Mouse (Mus musculus) kidney, embryonic 15.5 days (tissue): ENCODE results near the gene Kif23. TPM values are rescaled to one million over a fixed set of nuclear protein-coding genes. Genes with fewer than 3 reads are reported as not detected.

Experiments used
- ATAC-seq: fragments of 200-750 bp; cut with Nextera tagmentation; replicated peaks from 2 replicates; pipeline ENCODE4 v1.8.0; 2017; ENCODE audit warnings: moderate TSS enrichment; ENCODE audit not compliant: low FRiP score
- H3K27ac ChIP-seq: fragments of 300-500 bp; sonication (generic); 2 replicates; pipeline ENCODE4 v1.5.1; 2015; ENCODE audit warnings: mild to moderate bottlenecking, inconsistent platforms
- H3K27me3 ChIP-seq: fragments of 300-500 bp; sonication (generic); 2 replicates; pipeline ENCODE4 v1.6.1; 2015; ENCODE audit warnings: inconsistent platforms
- H3K36me3 ChIP-seq: fragments of 300-500 bp; sonication (generic); 2 replicates; pipeline ENCODE4 v1.6.1; 2015; ENCODE audit warnings: inconsistent platforms
- H3K4me1 ChIP-seq: fragments of 300-500 bp; sonication (generic); 2 replicates; pipeline ENCODE4 v1.6.1; 2015; ENCODE audit warnings: inconsistent platforms
- H3K4me2 ChIP-seq: fragments of 300-500 bp; sonication (generic); 2 replicates; pipeline ENCODE4 v1.6.1; 2015; ENCODE audit warnings: moderate library complexity, mild to moderate bottlenecking, inconsistent platforms
- H3K4me3 ChIP-seq: fragments of 300-500 bp; sonication (generic); replicated peaks from 2 replicates; pipeline ENCODE4 v1.5.1; 2015; ENCODE audit warnings: mild to moderate bottlenecking, inconsistent platforms
- H3K9ac ChIP-seq: fragments of 300-500 bp; sonication (generic); 2 replicates; pipeline ENCODE4 v1.6.1; 2015; ENCODE audit warnings: mild to moderate bottlenecking, inconsistent platforms
- H3K9me3 ChIP-seq: fragments of 300-500 bp; sonication (generic); replicated peaks from 2 replicates; pipeline ENCODE4 v1.6.1; 2016; ENCODE audit warnings: inconsistent platforms
- WGBS: fragments of 180-500 bp; shearing (Covaris S2); methylation state at CpG from one replicate; pipeline ENCODE4 v1.1.7; 2015; ENCODE audit warnings: mixed read lengths; 5-methylcytosine and 5-hydroxymethylcytosine counted together
- polyA plus RNA-seq: library from polyadenylated mRNA; unstranded; fragments of >200 nt; fragmentation: Nextera tagmentation; extraction: Ambion mirVana; gene quantifications from 2 replicates; pipeline ENCODE4 v1.2.1, GENCODE M21; 2015

Kif23 gene
- polyA plus RNA-seq, 1 experiment from 2014 or later = 123 TPM

DNA sequence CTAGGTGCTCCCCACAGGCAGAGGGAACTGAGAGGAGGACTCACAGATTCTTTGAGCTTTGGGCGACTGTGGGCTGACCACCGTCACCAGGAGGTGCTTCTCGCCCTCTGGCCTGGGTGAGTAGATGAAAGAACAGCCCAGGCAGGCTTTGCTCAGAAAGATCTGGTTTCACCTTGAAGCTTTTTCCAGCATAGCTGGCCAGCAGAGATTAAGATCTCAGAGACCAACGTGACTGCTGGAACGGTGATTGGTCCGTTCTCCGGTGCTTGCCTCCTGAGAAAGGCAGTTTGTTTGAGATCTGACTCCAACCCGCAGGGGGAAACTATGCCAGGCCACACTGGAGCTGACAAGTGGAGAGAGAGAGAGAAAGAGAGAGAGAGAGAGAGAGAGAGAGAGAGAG, 51.6 kb downstream of the Kif23 start:
- Histone ChIP-seq H3K4me1 (peaks cover 19% of the 10 kb centered on the region; the same call in 1 of the 2 replicates), H3K4me2 (no peak overlapping the region), H3K27ac (peak overlapping the region; percentile 84), H3K4me3 (no peak overlapping the region), H3K27me3 (peaks cover 24% of the 10 kb centered on the region), H3K36me3 (no peaks in the 10 kb centered on the region), H3K9me3 (no peaks in the 10 kb centered on the region), H3K9ac (no peak overlapping the region)
- 48% methylated on average over 8 of the region's 8 CpGs for WGBS
- peak; percentile 57; the same call in 1 of the 2 replicates for ATAC-seq

DNA sequence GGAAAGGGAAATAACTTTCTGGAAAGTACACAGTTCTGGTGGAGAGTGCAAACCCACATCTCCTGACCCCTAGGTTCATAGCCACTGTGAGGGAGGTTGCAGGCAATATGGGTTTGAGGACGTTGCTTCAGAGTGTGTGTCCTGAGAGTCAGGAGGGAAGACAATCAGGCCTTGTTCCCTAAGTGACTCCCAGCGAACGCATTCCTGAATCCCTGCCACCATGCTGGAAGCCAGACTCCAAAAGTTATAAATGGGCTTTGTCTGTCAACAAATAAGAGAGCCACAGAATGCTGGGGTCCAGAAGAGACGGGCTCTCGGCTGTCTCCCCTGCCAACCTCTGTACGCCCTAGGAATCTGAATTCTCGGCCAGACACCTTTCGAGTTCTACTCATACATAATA, 56.7 kb downstream of the Kif23 start:
- Histone ChIP-seq H3K27me3 (0 out of 2 replicates have a peak, but pooled peaks cover 6% of the 10 kb centered on the region), H3K36me3 (no peaks in the 10 kb centered on the region), H3K4me3 (no peak overlapping the region), H3K9ac (no peak overlapping the region), H3K4me2 (no peak overlapping the region), H3K4me1 (0 out of 2 replicates have a peak, but pooled peaks cover 10% of the 10 kb centered on the region), H3K27ac (no peak overlapping the region), H3K9me3 (no peaks in the 10 kb centered on the region)
- ATAC-seq = no peak
- 63% methylated on average over 8 of the region's 8 CpGs for WGBS

DNA sequence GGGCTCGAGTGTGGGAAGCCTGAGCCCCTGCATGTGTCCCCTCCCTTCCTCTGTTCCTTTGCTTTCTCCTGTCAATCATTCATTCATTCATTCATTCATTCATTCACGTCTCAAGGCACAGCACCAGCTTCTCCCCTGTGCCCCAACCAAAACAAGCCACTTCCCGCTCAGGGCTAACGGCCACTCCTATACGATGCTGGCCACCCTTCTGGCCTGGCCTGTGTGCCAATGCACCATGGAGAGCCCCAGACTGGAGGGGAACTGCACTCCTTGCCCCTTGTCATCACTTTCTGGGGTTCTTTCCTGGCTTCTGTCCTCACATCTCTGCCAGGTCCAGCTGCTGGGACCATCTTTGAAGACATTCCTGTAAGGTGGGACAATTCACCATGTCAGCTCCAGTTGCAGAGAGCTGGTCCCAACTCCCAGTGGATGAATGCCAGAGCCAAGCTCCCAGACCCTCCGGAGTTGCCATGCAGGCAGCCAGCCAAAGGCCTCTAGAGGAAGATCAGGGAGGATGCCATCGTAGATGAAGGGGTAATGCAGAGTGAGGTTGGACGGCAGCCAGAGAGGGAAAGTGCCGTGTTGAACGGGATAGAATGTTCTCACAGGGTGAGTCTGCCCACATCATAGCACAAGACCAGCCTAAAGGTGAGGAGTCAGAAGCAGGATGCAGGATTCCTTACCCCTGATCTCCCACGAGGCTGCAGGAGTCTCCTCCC, 58.8 kb downstream of the Kif23 start:
- no peak overlapping the region for H3K4me3 ChIP-seq
- 0 out of 2 replicates have a peak, but pooled peaks cover 6% of the 10 kb centered on the region for H3K4me1 ChIP-seq
- WGBS = 67% methylated on average over 11 of the region's 11 CpGs
- ATAC-seq = no peak
- H3K9me3 ChIP-seq = no peaks in the 10 kb centered on the region
- H3K27ac ChIP-seq = no peak overlapping the region
- no peak overlapping the region for H3K4me2 ChIP-seq
- H3K27me3 ChIP-seq = no peaks in the 10 kb centered on the region
- H3K9ac ChIP-seq = no peak overlapping the region
- H3K36me3 ChIP-seq = no peaks in the 10 kb centered on the region

DNA sequence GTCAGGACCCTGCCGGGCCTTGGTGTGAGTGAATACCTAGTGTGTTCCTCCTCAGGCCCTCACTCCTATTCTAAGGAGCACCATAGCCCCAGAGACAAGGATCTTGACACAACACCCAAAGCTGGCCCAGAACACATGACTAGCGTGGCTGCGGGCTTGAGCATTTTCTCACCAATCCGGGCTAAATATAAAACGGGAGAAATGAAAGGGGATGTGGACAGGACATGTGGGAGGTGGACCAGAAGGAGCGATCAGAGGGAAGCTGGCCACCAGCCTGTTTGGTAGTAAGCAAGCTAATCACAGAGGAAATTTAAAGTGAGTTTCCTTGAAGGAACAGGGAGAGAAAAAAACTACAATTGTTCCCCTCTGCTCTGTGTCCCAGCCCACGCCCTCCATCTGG, 60.6 kb downstream of the Kif23 start:
- H3K4me1 ChIP-seq = 0 out of 2 replicates have a peak, but pooled peaks cover 6% of the 10 kb centered on the region
- no peak overlapping the region for H3K27ac ChIP-seq
- 74% methylated on average over 7 of the region's 7 CpGs for WGBS
- H3K9me3 ChIP-seq = no peaks in the 10 kb centered on the region
- no peak overlapping the region for H3K9ac ChIP-seq
- no peaks in the 10 kb centered on the region for H3K36me3 ChIP-seq
- no peak overlapping the region for H3K4me3 ChIP-seq
- H3K4me2 ChIP-seq = no peak overlapping the region
- no peak for ATAC-seq
- H3K27me3 ChIP-seq = no peaks in the 10 kb centered on the region

DNA sequence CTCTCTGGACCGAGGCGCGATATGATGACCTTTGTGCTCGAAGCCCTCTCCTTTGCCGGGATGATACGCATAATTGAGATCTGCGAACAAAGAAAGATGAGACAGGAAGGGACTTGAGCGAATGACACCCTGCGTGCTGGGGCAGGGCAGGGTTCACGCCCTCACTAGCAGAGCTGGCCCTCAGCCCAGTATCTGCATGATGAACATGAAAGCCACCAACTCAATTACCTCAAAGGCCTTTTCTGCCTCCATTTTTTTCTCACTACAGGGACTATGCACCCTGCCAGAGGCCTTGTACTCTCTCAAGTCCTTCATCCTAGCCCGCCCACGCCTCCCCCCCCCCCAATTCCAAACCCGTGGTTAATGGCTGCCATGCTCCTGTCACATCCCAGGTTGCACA, 61.6 kb downstream of the Kif23 start:
- WGBS = 65% methylated on average over 13 of the region's 13 CpGs
- ATAC-seq = no peak
- H3K4me2 ChIP-seq = no peak overlapping the region

DNA sequence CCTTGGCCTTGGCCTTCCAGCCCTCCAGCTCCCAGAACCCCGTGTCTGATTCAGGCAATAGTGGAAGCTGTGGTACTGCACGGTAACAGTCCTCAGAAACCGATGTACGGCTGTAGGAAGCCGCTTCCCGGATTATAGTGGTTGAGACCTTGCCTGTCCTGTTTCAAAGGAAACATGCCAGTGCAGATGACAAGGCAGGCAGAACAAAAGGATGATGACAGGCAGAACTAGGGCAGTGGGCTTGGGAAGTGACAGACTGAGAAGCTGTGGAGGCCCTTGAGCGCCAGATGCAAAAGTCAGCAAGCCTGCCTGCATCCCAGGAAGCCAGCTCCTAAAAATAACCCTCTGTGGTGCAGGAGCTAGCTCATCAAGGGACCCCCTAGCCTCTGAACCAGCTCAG, 62.2 kb downstream of the Kif23 start:
- ATAC-seq = no peak
- Histone ChIP-seq H3K36me3 (no peaks in the 10 kb centered on the region), H3K4me1 (0 out of 2 replicates have a peak, but pooled peaks cover 3% of the 10 kb centered on the region), H3K9me3 (no peaks in the 10 kb centered on the region), H3K27me3 (no peaks in the 10 kb centered on the region), H3K27ac (no peak overlapping the region), H3K4me2 (no peak overlapping the region), H3K9ac (no peak overlapping the region), H3K4me3 (no peak overlapping the region)
- 89% methylated on average over 7 of the region's 7 CpGs for WGBS

More for the DNA sequence above, 61.6 kb downstream of the Kif23 start:
- Histone ChIP-seq H3K9me3 (no peaks in the 10 kb centered on the region), H3K27me3 (no peaks in the 10 kb centered on the region), H3K27ac (no peak overlapping the region), H3K36me3 (no peaks in the 10 kb centered on the region), H3K9ac (no peak overlapping the region), H3K4me1 (0 out of 2 replicates have a peak, but pooled peaks cover 6% of the 10 kb centered on the region), H3K4me3 (no peak overlapping the region)

DNA sequence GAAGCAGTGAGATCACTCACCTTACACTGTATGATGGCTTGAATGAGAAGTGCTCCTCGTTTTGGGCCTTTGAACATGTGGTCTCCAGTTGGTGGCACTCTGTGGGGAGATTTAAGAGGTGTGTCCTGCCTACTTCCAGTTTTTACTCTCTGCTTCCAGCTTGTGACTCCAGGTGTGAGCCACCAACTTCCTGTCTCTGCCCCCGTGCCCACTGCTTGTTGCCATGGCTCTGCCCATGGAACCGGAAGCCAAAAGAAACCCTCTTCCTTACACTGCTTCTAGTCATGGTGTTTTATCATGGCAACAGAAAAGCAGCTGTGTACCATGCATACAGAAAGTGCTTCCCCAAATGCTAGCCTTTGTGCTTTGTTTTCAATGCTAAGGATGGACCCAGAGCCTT, 64.4 kb downstream of the Kif23 start:
- Histone ChIP-seq H3K4me3 (no peak overlapping the region), H3K4me2 (no peak overlapping the region), H3K9me3 (no peaks in the 10 kb centered on the region), H3K9ac (no peak overlapping the region), H3K36me3 (no peaks in the 10 kb centered on the region), H3K27me3 (peaks cover 11% of the 10 kb centered on the region), H3K27ac (no peak overlapping the region), H3K4me1 (peaks cover 19% of the 10 kb centered on the region)
- 64% methylated on average over 3 of the region's 3 CpGs for WGBS
- ATAC-seq = no peak

DNA sequence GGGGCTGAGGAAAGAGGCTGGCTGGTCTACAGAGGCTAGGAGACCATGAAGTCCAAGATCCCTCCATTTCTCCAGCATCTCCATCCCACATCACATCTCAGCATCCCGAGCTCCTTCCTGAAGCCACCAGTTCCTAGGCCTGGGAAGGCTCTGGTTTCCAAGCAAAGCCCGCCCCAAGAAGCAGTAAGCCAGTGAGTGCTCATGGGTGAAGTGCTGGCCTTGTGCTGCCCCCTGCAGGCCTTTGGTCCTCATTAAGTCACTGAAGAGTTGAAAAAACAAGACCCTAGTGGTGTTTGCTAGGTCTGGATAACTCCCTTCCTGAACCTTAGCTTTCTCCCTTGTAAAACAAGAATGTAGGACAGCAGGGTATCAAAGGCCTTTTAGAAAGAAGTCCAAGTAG, 67.7 kb downstream of the Kif23 start:
- no peaks in the 10 kb centered on the region for H3K9me3 ChIP-seq
- peaks cover 26% of the 10 kb centered on the region for H3K4me1 ChIP-seq
- no peak overlapping the region for H3K27ac ChIP-seq
- peak; percentile 56; the same call in 1 of the 2 replicates for ATAC-seq
- no peak overlapping the region for H3K4me2 ChIP-seq
- no peaks in the 10 kb centered on the region for H3K36me3 ChIP-seq
- peaks cover 31% of the 10 kb centered on the region for H3K27me3 ChIP-seq
- WGBS = 34% methylated on average over 2 of the region's 2 CpGs
- H3K4me3 ChIP-seq = no peak overlapping the region
- no peak overlapping the region for H3K9ac ChIP-seq

DNA sequence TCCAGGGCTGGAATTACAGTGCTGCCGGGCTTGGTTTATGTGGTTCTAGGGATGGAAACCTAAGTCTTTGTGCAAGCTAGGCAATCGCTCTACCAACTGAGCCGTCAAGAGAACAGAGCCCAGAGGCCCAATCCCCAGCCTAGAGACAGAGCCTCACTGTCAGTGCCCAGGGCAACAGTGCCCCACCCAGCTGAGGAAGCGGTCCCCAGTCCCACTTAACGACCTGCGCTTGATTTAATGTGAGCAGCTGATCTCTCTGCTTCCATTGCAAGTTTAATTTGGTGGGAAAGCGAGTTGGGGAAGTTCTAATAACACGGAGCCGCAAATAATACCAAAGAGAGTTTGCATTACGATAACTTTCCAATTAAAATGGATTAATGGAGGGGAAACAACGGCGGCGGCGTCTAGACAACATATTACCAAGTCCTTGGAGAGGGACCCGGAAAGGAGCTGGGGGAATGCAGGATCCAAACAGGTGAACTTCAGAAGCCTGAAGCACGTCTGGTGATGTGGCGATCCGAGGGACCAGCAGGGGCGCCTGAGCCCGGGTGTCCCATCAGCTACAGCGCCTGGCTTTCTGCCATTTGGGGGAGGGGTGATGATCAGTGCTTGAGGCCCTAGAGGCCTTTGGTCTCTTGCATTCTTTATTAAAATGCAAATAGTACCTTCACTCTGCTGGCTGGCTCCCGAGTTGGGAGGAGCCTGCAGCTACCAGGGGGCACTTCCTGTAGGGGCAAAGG, 69.0 kb downstream of the Kif23 start:
- 9% methylated on average over 22 of the region's 22 CpGs for WGBS
- Histone ChIP-seq H3K36me3 (no peaks in the 10 kb centered on the region), H3K9ac (no peak overlapping the region), H3K9me3 (no peaks in the 10 kb centered on the region), H3K4me1 (peaks cover 38% of the 10 kb centered on the region), H3K27ac (no peak overlapping the region), H3K4me3 (no peak overlapping the region), H3K4me2 (peak overlapping the region; percentile 10; the same call in 1 of the 2 replicates), H3K27me3 (peaks cover 31% of the 10 kb centered on the region)
- no peak for ATAC-seq

DNA sequence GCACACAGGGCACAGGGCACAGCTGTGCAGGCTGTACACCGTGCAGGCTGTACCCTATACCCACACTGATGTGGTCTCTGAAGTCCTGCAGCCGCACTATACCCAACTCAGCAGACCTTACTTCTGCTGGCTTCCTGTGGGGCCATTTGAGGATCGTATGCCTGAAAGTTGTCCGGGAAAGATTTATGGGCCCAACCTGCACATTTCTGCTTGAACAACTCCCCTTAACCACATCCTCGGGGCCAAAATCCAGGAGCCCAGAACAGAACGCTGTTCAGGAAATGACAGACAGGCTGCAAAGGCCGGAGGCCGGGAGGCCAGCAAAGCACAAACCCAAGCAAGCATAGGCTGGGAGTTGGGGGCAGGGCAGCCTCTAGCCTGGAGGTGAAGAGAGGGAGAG, 73.2 kb downstream of the Kif23 start:
- Histone ChIP-seq H3K9me3 (no peaks in the 10 kb centered on the region), H3K4me2 (no peak overlapping the region), H3K36me3 (no peaks in the 10 kb centered on the region), H3K4me1 (peaks cover 35% of the 10 kb centered on the region), H3K9ac (no peak overlapping the region), H3K27ac (0 out of 2 replicates have a peak overlapping the region, but pooled peaks have one; percentile 41), H3K27me3 (peaks cover 29% of the 10 kb centered on the region), H3K4me3 (no peak overlapping the region)
- ATAC-seq = peak; percentile 54
- 6% methylated on average over 8 of the region's 8 CpGs for WGBS

DNA sequence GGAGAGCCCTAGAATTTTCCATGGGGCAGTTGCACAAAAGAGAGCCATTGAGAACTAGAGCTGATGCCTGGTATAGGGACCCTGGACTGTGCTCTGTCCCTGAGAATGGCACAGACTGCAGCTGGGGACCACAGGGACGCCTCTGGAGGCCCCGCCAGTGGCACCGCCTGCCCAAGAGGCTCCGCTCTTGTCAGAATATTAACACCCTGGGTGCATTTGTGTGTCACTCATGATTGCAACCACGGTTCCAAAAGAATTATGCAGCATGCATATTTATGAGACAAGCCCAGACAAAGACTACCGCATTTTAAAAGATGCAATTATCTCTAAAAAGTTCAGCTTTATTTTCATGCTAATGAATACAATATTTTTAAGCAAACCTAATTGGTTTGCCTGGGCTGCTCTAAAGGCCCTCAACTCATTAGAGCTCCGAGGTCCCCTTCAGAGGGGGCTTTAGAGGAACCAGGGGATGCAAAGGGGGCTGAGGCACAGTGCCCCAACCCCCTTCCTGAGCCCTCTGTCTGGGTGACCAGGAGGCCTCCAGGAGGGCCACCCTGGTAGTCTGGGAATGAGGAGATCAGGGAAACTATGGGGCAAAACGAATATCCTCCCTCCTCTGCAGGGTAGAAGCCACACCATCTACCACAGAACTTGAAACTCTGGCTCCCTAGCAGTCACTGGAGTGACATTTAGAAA, 74.2 kb downstream of the Kif23 start:
- Histone ChIP-seq H3K9ac (no peak overlapping the region), H3K27me3 (peaks cover 22% of the 10 kb centered on the region), H3K4me2 (no peak overlapping the region), H3K4me3 (no peak overlapping the region), H3K27ac (0 out of 2 replicates have a peak overlapping the region, but pooled peaks have one; percentile 41), H3K4me1 (peaks cover 25% of the 10 kb centered on the region), H3K9me3 (no peaks in the 10 kb centered on the region), H3K36me3 (no peaks in the 10 kb centered on the region)
- 70% methylated on average over 8 of the region's 8 CpGs for WGBS
- no peak for ATAC-seq

DNA sequence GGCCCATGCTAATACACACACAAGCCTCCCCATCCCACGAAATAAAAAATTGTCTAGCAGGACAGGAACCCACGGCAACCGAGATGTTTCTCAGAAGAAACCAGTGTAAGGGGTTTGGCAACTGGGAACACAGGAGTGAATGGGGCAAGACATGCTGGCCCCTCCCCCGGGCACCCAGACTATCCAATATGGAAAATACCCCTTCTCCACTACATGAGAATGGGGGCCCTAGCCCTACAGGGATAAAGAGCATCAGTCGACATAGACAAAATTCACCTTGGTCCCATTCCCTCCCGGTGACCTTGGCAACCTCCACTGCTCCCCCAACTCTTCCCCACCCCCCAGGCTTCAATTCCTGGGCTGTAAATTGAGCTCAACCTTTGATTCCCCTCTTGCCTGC, 74.7 kb downstream of the Kif23 start:
- 76% methylated on average over 6 of the region's 6 CpGs for WGBS
- ATAC-seq = no peak
- H3K4me3 ChIP-seq = no peak overlapping the region
- no peak overlapping the region for H3K9ac ChIP-seq
- no peaks in the 10 kb centered on the region for H3K9me3 ChIP-seq
- no peak overlapping the region for H3K27ac ChIP-seq
- peaks cover 17% of the 10 kb centered on the region for H3K27me3 ChIP-seq
- H3K4me2 ChIP-seq = no peak overlapping the region
- peaks cover 20% of the 10 kb centered on the region for H3K4me1 ChIP-seq
- no peaks in the 10 kb centered on the region for H3K36me3 ChIP-seq
